Mouse (Mus musculus): Measurements from ENCODE around the gene Aacs. TPM values are rescaled to one million over a fixed set of nuclear protein-coding genes. Genes with fewer than 3 reads are reported as not detected.

Gene Aacs
- polyA plus RNA-seq, 1 experiment, result 53.3 TPM

GRCm38 (mm10) chr5:125467261-125467660, 8.4 kb upstream of the Aacs start:
- Histone ChIP-seq H3K4me3 (ENCODE audit: insufficient read depth, poor library complexity, severe bottlenecking) (no peak overlapping the region), H3ac (ENCODE audit: control insufficient read depth, insufficient read length, low read depth) (no peak overlapping the region), H3K36me3 (ENCODE audit: control insufficient read depth, insufficient read depth) (no peaks in the 10 kb centered on the region), H3K79me3 (ENCODE audit: low read depth) (no peaks in the 10 kb centered on the region), H3K27me3 (ENCODE audit: control insufficient read depth, insufficient read depth, insufficient read length) (no peaks in the 10 kb centered on the region), H3K79me2 (ENCODE audit: control insufficient read depth, insufficient read depth) (no peaks in the 10 kb centered on the region)
- TF ChIP-seq FOSL1 (IDR thresholded peaks at IDR 0.05; ENCODE audit: insufficient read depth, low read length, poor library complexity, severe bottlenecking), result no peak
- TF ChIP-seq CEBPB (IDR thresholded peaks at IDR 0.05; ENCODE audit: low read depth), result no peak
- TF ChIP-seq MYOG (IDR thresholded peaks at IDR 0.05; ENCODE audit: control insufficient read depth, extremely low read depth, insufficient read length), result no peak
- no peak for TF ChIP-seq USF1 (IDR thresholded peaks at IDR 0.05; ENCODE audit: low read depth)
- TF ChIP-seq CTCF (IDR thresholded peaks at IDR 0.05; ENCODE audit: control insufficient read depth, insufficient read depth, insufficient read length), result no peak
- no peak for TF ChIP-seq MYOD1 (IDR thresholded peaks at IDR 0.05; ENCODE audit: control insufficient read depth, insufficient read length, low read depth)
- no peak for TF ChIP-seq MAX (IDR thresholded peaks at IDR 0.05)

DNA sequence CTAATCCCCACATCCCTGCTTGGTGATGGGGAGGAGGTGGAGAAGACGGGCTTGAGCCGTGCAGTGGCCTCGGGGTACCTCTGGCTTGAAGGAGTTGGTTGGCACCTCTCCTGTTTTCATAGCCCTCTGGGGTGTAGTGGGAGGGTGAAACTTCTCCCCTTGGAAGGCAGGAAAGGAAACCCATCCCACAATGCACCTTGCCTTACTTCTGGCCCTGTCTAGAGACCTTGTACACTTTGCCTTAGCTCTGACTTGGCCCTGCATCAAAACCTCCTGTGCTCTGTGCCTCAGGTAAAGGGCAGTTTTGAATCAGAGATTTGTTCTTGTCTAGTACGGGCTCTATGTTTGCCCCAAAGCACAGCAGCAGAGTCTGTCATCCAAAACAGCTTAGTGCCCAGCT, 4.9 kb upstream of the Aacs start:
- no peak overlapping the region for H3K4me3 ChIP-seq (ENCODE audit: insufficient read depth, poor library complexity, severe bottlenecking)
- TF ChIP-seq USF1 (IDR thresholded peaks at IDR 0.05; ENCODE audit: low read depth), result no peak
- TF ChIP-seq CTCF (IDR thresholded peaks at IDR 0.05; ENCODE audit: control insufficient read depth, insufficient read depth, insufficient read length), result no peak
- no peak for TF ChIP-seq MYOD1 (IDR thresholded peaks at IDR 0.05; ENCODE audit: control insufficient read depth, insufficient read length, low read depth)
- TF ChIP-seq FOSL1 (IDR thresholded peaks at IDR 0.05; ENCODE audit: insufficient read depth, low read length, poor library complexity, severe bottlenecking), result no peak
- TF ChIP-seq MYOG (IDR thresholded peaks at IDR 0.05; ENCODE audit: control insufficient read depth, extremely low read depth, insufficient read length), result no peak
- TF ChIP-seq CEBPB (IDR thresholded peaks at IDR 0.05; ENCODE audit: low read depth), result no peak
- no peak for TF ChIP-seq MAX (IDR thresholded peaks at IDR 0.05)
- H3K36me3 ChIP-seq (ENCODE audit: control insufficient read depth, insufficient read depth), result no peaks in the 10 kb centered on the region
- H3ac ChIP-seq (ENCODE audit: control insufficient read depth, insufficient read length, low read depth), result no peak overlapping the region
- no peaks in the 10 kb centered on the region for H3K79me3 ChIP-seq (ENCODE audit: low read depth)
- peaks cover under 1% of the 10 kb centered on the region for H3K79me2 ChIP-seq (ENCODE audit: control insufficient read depth, insufficient read depth)
- no peaks in the 10 kb centered on the region for H3K27me3 ChIP-seq (ENCODE audit: control insufficient read depth, insufficient read depth, insufficient read length)

GRCm38 (mm10) chr5:125472796-125473475, 2.7 kb upstream of the Aacs start:
- no peak overlapping the region for H3K4me3 ChIP-seq (ENCODE audit: insufficient read depth, poor library complexity, severe bottlenecking)

GRCm38 (mm10) chr5:125475030-125475429, 584 bp upstream of the Aacs start:
- H3K36me3 ChIP-seq (ENCODE audit: control insufficient read depth, insufficient read depth), result peaks cover 18% of the 10 kb centered on the region
- no peak for TF ChIP-seq MAX (IDR thresholded peaks at IDR 0.05)
- no peak for TF ChIP-seq CTCF (IDR thresholded peaks at IDR 0.05; ENCODE audit: control insufficient read depth, insufficient read depth, insufficient read length)
- TF ChIP-seq MYOD1 (IDR thresholded peaks at IDR 0.05; ENCODE audit: control insufficient read depth, insufficient read length, low read depth), result no peak
- TF ChIP-seq CEBPB (IDR thresholded peaks at IDR 0.05; ENCODE audit: low read depth), result no peak
- TF ChIP-seq MYOG (IDR thresholded peaks at IDR 0.05; ENCODE audit: control insufficient read depth, extremely low read depth, insufficient read length), result no peak
- TF ChIP-seq USF1 (IDR thresholded peaks at IDR 0.05; ENCODE audit: low read depth), result no peak
- no peak for TF ChIP-seq FOSL1 (IDR thresholded peaks at IDR 0.05; ENCODE audit: insufficient read depth, low read length, poor library complexity, severe bottlenecking)
- H3K79me3 ChIP-seq (ENCODE audit: low read depth), result peaks cover 37% of the 10 kb centered on the region
- H3ac ChIP-seq (ENCODE audit: control insufficient read depth, insufficient read length, low read depth), result peak overlapping the region; percentile 45
- H3K79me2 ChIP-seq (ENCODE audit: control insufficient read depth, insufficient read depth), result peaks cover 44% of the 10 kb centered on the region
- peak overlapping the region; percentile 21 for H3K4me3 ChIP-seq (ENCODE audit: insufficient read depth, poor library complexity, severe bottlenecking)
- no peaks in the 10 kb centered on the region for H3K27me3 ChIP-seq (ENCODE audit: control insufficient read depth, insufficient read depth, insufficient read length)

More at GRCm38 (mm10) chr5:125472796-125473475, 2.7 kb upstream of the Aacs start:
- Histone ChIP-seq H3K36me3 (ENCODE audit: control insufficient read depth, insufficient read depth) (peaks cover under 1% of the 10 kb centered on the region), H3ac (ENCODE audit: control insufficient read depth, insufficient read length, low read depth) (no peak overlapping the region), H3K79me2 (ENCODE audit: control insufficient read depth, insufficient read depth) (peaks cover 23% of the 10 kb centered on the region), H3K79me3 (ENCODE audit: low read depth) (peaks cover 19% of the 10 kb centered on the region), H3K27me3 (ENCODE audit: control insufficient read depth, insufficient read depth, insufficient read length) (no peaks in the 10 kb centered on the region)
- TF ChIP-seq MAX (IDR thresholded peaks at IDR 0.05) (no peak), CEBPB (IDR thresholded peaks at IDR 0.05; ENCODE audit: low read depth) (no peak), USF1 (IDR thresholded peaks at IDR 0.05; ENCODE audit: low read depth) (no peak), CTCF (IDR thresholded peaks at IDR 0.05; ENCODE audit: control insufficient read depth, insufficient read depth, insufficient read length) (no peak), MYOD1 (IDR thresholded peaks at IDR 0.05; ENCODE audit: control insufficient read depth, insufficient read length, low read depth) (no peak), MYOG (IDR thresholded peaks at IDR 0.05; ENCODE audit: control insufficient read depth, extremely low read depth, insufficient read length) (no peak), FOSL1 (IDR thresholded peaks at IDR 0.05; ENCODE audit: insufficient read depth, low read length, poor library complexity, severe bottlenecking) (no peak)

DNA sequence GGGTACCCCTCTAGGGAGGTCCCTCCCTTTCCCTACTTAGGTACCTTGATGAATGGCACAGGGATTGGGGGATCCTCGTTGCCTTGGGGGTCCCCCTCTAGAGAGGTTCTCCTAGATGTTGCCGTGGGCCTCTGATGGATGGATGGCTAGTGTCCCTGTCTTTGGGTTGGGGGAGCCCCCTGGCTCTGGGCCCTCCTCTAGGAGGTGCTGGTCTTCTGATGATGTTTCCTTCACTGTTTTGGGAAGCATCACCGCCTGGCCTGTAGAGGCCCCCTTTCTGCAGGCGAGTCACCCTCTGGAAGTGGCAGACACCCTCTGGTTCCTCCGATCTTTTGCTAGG, 642 bp downstream of the Aacs start:
- peak overlapping the region; percentile 70 for H3ac ChIP-seq (ENCODE audit: control insufficient read depth, insufficient read length, low read depth)
- no peak for TF ChIP-seq USF1 (IDR thresholded peaks at IDR 0.05; ENCODE audit: low read depth)
- TF ChIP-seq MYOD1 (IDR thresholded peaks at IDR 0.05; ENCODE audit: control insufficient read depth, insufficient read length, low read depth), result no peak
- no peak for TF ChIP-seq FOSL1 (IDR thresholded peaks at IDR 0.05; ENCODE audit: insufficient read depth, low read length, poor library complexity, severe bottlenecking)
- TF ChIP-seq MYOG (IDR thresholded peaks at IDR 0.05; ENCODE audit: control insufficient read depth, extremely low read depth, insufficient read length), result no peak
- TF ChIP-seq CTCF (IDR thresholded peaks at IDR 0.05; ENCODE audit: control insufficient read depth, insufficient read depth, insufficient read length), result no peak
- no peak for TF ChIP-seq CEBPB (IDR thresholded peaks at IDR 0.05; ENCODE audit: low read depth)
- TF ChIP-seq MAX (IDR thresholded peaks at IDR 0.05), result no peak
- peaks cover 27% of the 10 kb centered on the region for H3K36me3 ChIP-seq (ENCODE audit: control insufficient read depth, insufficient read depth)
- H3K79me3 ChIP-seq (ENCODE audit: low read depth), result peaks cover 48% of the 10 kb centered on the region
- peaks cover 56% of the 10 kb centered on the region for H3K79me2 ChIP-seq (ENCODE audit: control insufficient read depth, insufficient read depth)
- H3K4me3 ChIP-seq (ENCODE audit: insufficient read depth, poor library complexity, severe bottlenecking), result peak overlapping the region; percentile 80
- H3K27me3 ChIP-seq (ENCODE audit: control insufficient read depth, insufficient read depth, insufficient read length), result no peaks in the 10 kb centered on the region
